Mouse (Mus musculus) CH12.LX (cell line): ENCODE measurements around the gene Hkdc1.

ENCODE experiments used
- E2F4 ChIP-seq: IDR thresholded peaks from 2 replicates; pipeline ENCODE4 v1.6.1; 2011; ENCODE audit warnings: low read depth, low read length, improper control_type of control experiment; ENCODE audit not compliant: insufficient replicate concordance
- POLR2A ChIP-seq: IDR thresholded peaks from 2 replicates; pipeline ENCODE4 v1.6.1; 2011; ENCODE audit warnings: low read depth, mild to moderate bottlenecking, improper control_type of control experiment, low read length

GRCm38 (mm10) chr10:62356105-62356730, 66.1 kb downstream of the Hkdc1 start:
- no peak for TF ChIP-seq POLR2A
- TF ChIP-seq E2F4, result no peak
